Mouse (Mus musculus): ENCODE data around the gene Sgcd.
"Not testable (repeated sequence)": the region's sequence is repeated elsewhere in the genome, so short reads cannot be mapped to it uniquely, and the experiment has no call there.

The Sgcd gene

GRCm38 (mm10) chr11:47776019-47776418 is 212.8 kb downstream of the Sgcd start:
- no peak for DNase-seq

- DNase-seq: no peak
These were observed 222.9 kb downstream of the Sgcd start for GRCm38 (mm10) chr11:47765859-47766258.

- DNase-seq: not testable (repeated sequence)
These were observed 225.2 kb downstream of the Sgcd start for GRCm38 (mm10) chr11:47763569-47763968.

DNA sequence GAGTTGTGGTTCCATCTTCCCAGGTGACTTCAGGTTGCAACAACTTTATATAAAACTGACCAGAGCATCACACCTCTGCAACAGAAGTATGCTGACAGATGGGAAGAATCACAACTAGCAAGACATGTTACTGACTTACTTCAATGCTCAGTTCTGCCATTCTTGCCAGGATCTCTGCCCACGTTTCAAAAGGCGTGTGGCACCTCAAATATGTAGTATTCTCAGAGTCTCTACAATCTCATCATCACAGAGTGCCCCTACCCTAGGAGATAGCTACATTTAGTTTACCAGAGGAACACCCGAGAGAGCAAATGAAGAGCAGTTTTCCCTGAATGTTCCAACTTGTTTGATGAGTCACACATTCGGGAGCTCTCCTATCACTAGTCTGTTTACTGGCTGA is 229.8 kb downstream of the Sgcd start:
- DNase-seq: no peak

DNA sequence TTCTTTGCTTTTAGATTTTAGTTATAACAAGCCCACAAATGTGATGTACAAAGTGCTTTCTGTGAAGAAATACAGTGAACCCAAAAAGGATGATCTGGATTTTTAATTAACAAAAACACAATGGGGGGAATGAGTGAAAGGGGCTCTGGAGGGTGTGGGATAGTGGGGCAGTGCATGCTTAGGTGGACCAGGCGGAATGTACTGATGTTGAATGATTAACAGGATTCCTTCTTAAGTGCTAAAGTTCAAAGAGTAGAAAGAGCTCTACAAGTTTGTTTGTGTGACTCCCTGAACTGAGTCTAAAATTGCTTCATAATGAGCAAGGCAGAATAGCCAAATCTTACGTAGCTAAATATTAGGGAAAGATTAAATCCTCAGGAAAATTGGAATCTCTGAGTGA is 246.0 kb downstream of the Sgcd start:
- DNase-seq: no peak

- DNase-seq: peak; percentile 6
These were observed 283.6 kb downstream of the Sgcd start for GRCm38 (mm10) chr11:47704930-47705787.

DNA sequence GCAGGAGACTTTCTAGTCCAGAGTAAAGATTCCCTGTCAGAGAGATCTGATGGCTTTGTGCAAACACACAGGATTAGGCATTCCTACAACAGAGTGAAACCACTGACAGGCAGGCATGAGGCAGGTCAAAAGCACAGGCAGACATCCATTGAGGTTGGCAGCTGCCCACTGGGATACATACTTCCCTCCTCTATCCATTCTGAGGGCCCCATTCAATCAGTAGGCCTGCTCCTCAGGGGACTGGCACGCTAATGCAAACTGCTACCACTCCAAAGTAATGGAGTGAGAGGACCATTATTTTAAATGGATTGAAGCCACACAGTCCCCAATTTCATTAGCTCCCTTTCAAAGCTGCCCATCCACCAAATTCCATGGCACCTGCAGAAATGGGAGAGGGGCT is 293.2 kb downstream of the Sgcd start:
- no peak for DNase-seq

DNA sequence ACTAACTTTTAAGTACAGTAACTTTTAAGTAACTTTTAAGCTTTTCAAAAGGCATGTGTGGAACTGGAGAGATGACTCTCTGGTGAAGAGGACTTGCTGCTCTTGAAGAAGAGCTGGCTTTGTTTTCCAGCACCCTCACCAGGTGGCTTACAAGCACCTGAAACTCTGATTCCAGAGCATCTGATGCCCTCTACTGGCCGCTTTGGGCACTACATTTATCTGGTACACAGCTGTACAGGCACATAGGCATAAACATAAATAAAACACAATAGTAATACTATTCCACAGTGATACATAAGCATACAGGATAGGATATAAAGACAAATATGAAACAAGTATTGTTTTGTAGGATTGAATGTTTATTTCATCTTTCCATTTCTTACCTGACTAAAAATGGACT is 330.6 kb downstream of the Sgcd start:
- DNase-seq: peak; percentile 38

GRCm38 (mm10) chr11:47645911-47646310 is 342.9 kb downstream of the Sgcd start:
- no peak for DNase-seq

DNA sequence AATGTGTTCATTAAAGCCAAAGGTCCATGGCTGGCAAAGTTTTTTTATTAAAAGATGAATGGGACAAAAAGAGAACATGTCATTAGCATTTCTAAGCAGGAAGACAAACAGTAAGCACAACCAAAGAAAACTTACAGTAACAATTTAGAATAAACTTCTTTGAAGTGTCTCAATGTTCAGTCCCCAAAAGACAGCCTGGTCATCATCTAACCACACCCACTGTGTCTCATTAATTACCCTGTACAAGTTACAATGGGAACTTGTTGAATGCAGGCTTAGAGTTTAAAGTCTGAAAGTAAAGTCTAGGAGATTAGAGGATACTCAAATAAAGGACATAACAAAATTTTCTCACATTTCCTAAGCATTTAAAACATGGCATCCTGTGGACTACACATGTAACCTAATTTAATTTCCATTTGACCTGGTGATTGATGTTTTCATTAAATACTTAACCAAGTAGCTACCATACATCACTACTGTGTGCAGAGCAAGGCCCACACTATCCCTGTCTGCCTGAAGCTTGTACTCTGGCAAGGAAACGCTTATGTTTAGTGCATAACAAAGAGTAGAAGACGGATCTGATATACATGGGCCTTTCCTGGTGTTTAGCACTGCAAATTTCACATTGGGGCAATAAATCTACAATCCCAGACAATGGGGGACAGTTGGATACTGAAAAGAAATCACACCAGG is 347.1 kb downstream of the Sgcd start:
- DNase-seq: no peak

- no peak for DNase-seq
These were observed 348.2 kb downstream of the Sgcd start for GRCm38 (mm10) chr11:47640556-47640955.

GRCm38 (mm10) chr11:47630186-47630585 is 358.6 kb downstream of the Sgcd start:
- DNase-seq: no peak

DNA sequence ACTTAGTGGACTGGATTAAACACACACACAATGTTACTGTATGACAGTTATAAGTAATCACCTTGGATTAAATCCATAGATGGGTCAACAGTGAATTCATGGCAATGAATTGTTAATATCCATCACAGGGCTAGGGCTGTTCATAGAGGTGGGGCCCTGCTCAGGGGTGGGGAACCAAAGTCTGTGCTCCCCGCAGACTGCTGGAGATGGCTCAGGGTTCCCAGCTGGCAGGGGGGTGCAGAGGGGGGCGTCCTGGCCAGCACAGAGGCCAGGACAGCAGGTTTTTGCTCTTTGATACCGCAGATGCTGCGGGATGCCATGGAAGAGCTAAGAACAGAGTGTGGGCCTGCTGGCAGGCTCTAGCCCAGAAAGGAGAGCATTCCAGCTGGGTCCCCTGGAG is 378.9 kb downstream of the Sgcd start:
- DNase-seq: no peak

GRCm38 (mm10) chr11:47574635-47575034 is 414.1 kb downstream of the Sgcd start:
- no peak for DNase-seq

- DNase-seq: no peak
These were observed 420.3 kb downstream of the Sgcd start for GRCm38 (mm10) chr11:47568488-47568887.

GRCm38 (mm10) chr11:47566156-47566555 is 422.6 kb downstream of the Sgcd start:
- DNase-seq: no peak

DNA sequence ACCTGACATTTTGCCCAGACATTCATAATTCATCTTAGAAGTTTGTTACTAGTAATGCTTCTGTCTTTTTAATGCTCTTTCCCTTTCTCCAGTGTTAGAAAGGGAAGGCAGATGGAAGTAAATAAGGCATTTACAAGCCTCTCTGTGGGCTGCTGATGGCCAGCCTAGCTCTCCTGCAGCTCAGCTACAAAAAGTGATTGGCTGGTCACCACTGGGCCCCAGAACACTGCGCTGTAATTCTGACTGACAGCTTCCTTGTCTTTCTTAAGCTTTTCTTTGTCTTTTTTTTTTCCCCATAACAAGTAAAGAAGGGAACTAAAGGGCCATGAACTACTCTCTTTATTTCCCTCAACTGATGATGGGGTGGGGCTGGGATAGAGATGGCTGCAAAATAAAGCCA is 463.9 kb downstream of the Sgcd start:
- no peak for DNase-seq

DNA sequence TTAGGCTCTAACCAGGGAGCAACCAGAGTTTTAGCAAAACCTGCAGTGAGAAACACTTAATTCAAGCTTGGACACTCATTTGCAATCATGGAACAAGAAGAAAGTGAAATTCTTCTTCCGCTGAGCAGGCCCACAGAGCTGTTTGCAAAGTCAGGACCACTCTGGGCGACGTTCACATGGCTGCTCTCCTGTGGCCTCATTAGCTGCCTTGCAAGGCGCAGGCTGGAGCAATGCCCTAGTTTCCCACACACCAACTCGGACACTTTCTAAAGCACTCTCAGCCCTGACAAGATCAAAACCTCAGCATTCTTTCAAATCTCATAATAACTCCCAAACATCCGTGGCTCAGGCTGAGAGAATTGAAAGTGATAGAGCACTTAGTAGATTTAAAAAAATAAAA is 480.7 kb downstream of the Sgcd start:
- peak; percentile 4 for DNase-seq

GRCm38 (mm10) chr11:47503236-47503635 is 485.5 kb downstream of the Sgcd start:
- not testable (repeated sequence) for DNase-seq

- peak; percentile 2 for DNase-seq
These were observed 515.1 kb downstream of the Sgcd start for GRCm38 (mm10) chr11:47473493-47474230.

- DNase-seq: not testable (repeated sequence)
These were observed 528.1 kb downstream of the Sgcd start for GRCm38 (mm10) chr11:47460700-47461099.

GRCm38 (mm10) chr11:47460149-47460548 is 528.6 kb downstream of the Sgcd start:
- no peak for DNase-seq

GRCm38 (mm10) chr11:47459214-47459613 is 529.6 kb downstream of the Sgcd start:
- DNase-seq: no peak

DNA sequence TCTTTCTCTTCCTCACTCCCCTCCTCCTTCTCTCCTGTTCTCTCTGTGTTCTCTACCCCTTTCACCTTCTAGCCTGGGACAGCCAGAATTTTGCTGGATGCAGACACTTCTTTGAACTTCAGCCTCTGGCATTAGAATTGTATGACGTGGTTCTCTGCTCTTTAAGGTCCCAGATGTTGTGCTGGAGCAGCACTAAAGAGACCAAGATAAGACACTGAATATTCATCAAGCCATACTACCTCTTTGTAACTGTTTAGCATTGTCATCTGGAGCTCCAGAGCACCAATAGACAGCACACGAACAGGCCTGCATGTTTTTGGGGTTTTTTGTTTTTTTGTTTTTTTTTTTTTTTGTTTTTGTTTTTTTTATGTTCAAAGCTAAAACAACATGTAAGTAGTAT is 541.0 kb downstream of the Sgcd start:
- DNase-seq: no peak

Measured in right cerebral cortex, postnatal 4 days (tissue).